Mouse (Mus musculus) lung, adult 18-20 months (tissue): Measurements from ENCODE around the gene Tex12.
A peak's percentile ranks its signal among the peaks of the same experiment; 100 is the strongest.

Source experiments
- DNase-seq, 2 experiments: peaks; one replicate each; pipeline ENCODE4 v3.0.0; 2022; ENCODE audit warnings: mixed read lengths in 2 of 2

The Tex12 gene

DNA sequence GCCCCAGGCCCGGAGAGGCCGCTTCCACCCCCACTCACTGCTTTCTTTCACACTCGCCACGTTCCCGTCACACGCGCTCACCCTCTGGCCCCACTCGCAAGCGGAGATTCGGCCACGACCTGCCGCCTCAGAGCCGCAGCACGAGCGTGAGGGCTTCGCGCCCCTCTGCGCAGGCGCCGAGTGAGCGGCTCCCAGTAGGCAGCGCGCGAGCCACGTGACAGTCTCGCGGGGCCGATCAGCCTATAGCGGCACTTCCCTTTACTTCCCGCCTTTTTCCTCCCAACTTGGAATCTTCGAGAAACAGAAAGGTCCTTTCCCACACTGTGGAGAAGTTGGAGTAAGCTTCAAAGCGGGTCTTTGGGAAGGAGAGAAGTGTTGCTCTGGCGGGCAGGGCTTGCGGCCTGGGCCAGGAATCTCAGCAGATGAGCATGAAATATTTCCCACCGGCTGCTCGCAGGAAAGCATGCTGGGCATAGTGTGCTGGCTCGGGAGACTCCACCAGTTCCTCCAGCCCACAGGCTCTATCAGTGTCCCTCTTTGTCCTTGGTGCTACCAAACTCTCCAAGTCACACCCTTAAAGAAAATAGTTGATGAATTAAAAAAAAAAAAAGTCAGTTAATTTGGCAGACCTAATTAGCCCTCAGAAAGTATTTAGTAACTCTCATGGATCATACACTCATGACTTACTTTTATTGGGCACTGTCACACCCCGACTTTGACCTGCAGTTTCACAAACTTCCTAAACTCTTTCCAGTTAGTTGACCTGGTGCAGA, at the start of gene Tex12:
Gene Tex12, minus strand, starts transcription at position 181 of the 773 bp plus-strand sequence.
- no peak for DNase-seq

DNA sequence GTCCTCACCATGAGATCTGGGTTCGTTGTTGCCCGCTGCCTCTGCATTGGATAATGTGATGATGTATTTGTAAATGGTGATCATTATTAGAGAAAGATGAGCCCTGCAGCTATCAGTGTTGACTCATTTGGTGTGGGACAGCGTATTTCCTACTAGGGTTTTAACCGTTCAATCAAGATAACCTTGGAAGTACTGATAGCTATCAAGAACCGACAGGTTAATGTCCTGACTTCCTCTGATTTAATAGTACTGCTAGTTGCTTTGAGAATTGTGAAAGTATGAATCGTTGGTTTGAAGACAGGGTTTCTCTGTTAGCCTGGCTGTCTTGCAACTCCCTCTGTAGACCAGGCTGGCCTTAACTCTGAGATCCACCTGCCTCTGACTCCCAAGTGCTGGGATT, 43.2 kb upstream of the Tex12 start:
- no peak for DNase-seq

DNA sequence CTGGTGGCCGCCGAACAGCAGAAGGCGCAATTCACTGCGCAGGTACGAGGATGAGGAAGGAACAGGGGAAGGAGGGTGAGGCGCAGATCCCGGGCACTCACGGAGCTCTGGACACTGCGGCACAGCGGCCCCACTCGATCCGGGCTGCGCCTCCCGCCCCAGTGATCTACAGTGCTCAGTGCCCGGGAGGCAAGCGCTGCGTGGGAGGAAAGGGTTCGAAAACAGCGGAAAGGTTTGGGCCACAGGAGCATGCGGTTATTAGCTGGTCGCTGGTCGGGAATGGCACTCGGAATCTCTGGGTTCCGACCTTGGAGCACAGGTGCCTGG, 42.8 kb upstream of the Tex12 start:
- DNase-seq, result no peak

DNA sequence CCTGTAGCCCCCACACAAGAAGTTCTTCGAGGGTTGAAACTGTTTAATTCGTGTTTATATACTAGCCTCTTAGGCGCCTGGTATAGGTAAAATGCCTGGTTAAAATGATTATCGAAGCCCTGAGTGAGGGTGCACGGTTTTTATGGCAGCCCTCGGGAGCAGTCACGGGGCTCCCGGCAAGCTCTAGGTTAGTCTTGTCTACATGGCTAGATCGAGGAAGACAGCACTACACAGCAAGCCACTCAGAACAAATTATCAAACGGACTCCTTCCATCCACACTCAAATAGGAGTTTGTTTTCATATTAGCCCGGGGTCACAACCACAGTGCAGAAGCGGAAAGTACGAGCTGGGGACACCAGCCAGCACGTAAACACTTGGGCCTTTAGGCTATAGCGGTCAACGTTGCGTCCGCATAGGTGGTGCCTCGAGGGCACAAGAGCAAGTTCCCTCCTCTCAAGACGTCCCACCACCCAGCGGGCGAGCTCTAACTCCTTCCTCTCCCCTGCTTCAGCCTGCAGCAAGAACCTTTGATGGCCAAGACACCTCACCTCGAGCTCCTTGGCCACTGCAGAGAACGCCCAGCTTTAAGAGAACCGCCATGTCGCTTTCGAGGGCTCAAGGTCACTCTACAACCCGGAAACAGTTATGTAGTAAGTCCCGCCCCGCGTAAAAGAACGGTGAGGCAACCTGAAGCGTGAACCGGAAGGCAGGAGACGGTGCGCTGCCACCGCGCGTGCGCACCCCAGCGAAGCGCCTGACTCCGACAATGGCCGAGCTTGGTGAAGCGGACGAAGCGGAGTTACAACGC, 42.3 kb upstream of the Tex12 start, which contains the start of the genes Sdhd and Timm8b:
Gene Sdhd, minus strand, starts transcription at position 624 of the 809 bp plus-strand sequence.
Gene Timm8b, plus strand, starts transcription at position 722 of the 809 bp plus-strand sequence.
- DNase-seq, result peak; percentile 94 to 96

DNA sequence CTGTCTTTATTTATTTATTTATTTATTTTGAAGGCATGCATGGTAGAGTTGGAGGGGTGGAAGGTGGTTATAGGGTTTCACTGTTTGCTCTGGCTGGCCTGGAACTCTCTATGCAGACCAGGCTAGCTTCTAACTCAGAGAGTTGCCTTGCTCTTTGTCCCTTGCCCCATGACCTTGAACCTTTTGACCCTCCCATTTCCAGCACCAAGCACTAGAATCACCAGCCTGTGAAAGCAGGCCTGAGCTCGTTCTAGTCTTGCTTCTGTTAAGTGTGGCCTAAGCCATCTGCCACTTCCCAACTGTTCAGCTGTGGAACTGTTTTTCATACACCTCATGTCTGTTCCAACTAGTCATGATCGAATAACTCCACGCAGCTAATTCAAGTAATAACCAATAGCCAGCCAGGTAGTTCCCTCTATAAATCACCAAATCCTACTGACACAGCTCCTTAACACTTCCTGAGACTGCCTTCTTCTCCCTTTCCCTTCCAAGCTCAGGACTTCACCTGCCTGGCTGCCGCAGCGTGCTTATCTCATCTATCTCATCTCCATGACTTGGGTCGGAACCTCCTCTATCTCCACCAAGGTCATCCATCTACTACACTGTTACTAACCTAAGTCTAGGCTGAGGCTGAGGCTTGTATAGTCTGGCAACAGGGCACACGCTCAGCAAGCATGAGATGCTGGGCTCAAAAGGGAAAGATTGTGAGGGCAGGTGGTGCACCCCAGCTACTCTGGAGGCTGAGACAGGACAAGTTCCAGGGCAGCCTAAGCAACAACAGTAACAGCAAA, 41.1 kb upstream of the Tex12 start:
- no peak for DNase-seq

DNA sequence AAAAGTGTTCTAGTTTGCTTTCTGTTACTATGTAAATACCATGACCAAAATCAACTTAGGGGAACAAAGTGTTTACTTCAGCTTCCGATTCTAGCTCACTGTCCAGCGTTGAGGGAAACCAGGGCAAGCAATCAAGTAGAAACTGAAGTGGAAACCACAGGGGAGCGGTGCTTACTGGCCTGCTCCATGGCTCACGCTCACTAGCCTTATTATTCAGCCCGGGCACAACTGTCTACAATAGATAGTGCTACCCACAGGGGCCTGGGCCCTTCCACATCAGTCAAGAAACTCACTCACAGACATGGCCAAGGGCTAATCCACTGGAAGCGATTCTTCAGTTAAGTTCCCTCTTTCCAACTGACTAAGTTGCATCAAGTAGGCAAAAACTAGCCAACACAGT, 40.4 kb upstream of the Tex12 start:
- DNase-seq, result no peak

DNA sequence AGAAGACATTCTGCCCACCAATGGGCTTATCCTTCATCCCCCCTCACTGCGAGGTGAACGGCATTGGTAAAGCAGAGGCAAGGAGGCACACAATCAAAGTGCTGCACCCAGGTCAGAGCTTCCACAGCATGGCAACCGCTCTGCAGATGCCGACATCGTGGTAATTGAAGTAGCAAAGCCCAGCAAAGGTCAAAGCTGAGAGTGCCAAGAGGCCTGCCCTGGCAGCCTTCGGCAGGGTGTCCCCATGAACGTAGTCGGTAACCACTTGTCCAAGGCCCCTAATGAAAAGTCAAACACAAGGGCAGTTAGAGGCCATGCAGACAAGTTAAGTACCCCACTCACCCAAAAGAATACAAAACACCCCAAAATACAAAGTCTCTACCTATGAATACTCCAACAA, 35.8 kb upstream of the Tex12 start:
- peak in 1 of 2 experiments; percentile 13 for DNase-seq

DNA sequence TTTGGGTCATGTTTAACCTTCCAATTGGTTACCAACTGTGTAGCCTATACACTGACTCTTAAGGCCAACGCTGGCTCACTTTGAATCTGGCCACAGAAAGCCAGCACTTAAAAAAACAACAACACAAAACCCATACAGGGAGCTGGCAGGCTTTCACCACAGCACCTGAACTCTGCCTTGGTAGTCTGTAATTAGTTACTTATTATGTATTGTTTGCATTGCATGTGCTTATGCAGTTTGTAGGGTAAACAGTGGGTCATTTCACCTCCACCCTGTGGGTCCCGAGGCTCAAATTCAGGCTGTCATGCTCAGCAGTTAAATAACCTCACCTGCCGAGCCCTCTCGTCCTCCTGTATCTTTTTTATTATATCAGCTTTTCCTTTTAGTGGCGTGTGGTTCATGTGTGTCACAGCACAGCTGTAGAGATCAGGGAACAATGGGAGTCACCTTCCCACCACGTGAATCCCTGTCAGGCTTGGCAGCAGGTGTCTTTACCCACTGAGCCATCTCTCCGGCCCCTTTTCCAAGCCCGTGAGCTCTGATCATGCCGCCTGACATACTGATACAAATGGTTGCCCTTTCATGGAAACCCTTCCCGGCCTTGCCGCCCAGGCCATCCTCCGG, 33.8 kb upstream of the Tex12 start:
- DNase-seq, result peak; percentile 8 to 22

DNA sequence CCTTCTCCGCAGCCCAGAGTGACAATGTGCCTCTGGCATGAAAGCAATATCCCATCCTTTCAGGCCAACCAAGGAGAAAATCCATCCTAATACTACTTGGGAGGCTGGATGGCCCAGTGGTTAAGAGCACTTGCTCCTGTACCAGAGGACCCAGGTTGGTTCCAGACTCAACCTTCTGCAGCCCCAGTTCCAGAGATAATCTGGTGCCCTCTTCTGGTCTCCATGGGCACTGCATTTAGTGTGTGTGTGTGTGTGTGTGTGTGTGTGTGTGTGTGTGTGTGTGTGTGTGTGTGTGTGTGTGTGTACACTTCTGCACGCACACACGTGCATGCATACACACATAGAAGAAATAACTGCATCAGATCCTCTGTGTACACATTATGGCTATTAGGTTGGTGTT, 32.4 kb upstream of the Tex12 start:
- peak in 1 of 2 experiments; percentile 18 for DNase-seq

DNA sequence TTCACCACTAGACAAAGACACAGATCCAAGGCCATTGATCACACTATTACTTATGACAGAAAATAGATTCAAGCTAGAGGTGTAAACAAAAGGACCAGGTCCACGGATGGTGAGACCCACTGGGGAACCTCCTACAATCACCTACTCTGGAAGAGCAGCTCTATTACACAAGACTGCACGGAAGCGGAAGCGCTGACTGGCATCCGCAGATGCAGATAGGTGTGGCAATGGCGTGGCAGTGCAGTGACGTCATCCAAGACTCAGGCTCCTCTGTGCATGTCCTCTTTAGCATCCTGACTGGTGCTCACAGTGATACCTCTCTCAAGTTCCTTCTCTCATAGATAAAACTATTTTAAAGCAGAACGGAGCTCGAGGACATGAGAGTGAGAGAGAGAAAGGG, 31.8 kb upstream of the Tex12 start:
- peak in 1 of 2 experiments; percentile 20 for DNase-seq

DNA sequence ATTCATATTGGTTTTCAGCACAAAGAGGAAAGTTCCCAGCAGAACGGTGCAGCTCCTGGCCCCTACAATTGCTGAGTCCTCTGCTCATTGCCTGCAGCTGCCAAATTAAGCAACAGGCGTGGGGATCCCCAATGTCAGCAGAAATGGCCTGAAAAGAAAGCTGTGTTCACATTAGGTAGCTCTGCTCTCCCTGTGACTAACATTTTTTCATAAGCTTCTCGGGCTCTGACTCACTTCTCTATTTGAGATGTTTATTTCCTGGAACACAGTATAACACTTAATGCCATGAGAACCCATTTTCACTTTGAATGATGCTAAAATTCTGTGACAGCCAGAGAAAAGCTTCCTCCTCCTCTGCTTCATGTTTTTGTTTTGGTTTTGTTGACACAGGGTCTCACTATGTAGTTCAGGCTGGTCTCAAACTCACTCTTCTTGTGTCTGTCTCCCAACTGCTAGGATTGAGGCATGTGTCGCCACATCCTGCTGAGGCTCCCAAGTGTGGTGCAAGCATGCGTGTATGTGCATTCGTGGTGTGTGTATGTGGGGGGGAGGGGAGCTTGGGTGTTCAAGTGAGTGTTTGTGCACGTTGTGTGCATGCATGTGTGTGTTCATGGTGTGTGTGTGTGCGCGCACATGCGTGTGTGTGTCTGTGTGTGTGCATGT, 29.9 kb upstream of the Tex12 start:
- peak in 1 of 2 experiments; percentile 14 for DNase-seq

DNA sequence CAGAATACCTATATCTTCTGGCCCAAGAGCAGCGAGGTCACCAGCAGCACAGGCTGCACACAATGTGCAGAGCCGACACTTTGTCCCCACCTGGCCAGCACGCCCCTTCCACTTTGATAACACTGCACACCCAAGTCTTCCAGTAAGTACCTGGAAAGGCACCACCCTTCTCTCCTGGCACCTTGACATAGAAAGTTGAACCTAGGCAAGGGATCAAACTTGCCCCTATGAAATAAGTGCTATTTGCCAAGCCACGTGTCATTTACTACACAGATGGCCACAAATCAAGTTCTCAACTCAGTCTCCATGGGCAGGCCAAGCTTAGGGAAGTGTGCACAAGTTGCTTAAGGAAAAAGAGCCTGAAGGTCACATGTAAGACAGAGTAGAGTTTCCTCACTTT, 25.8 kb upstream of the Tex12 start:
- no peak for DNase-seq

DNA sequence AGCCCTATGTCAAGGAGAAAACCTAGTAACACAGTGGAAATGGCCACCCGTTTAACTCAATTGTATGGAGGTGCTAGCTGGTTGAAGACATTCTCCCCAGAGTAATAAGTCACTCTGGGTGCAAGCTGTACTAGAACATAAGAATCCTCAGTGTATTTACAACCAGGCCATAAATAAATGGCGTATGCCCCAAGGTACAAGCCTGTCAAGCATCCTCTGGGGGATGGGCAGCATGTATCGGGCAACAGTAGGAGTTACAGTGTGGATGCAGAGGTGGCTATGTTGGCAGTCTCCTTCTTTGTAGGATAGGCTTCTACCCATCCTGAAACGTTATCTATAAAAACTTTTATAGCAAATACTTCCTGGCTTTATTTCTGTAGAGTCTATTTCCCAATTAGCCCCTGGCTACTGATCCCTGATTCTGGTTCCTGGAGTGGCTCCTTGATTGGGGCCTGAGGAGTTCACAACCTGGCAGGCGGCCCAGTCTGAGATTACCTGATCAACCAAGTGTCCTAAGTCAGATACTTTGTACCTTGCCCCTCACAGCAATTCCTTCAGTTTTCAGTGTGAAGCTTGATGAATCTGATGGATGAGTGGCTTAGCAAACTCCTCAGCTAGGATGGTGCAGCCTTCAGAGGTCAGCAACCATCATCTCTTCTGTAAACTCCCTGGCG, 24.2 kb upstream of the Tex12 start:
- DNase-seq, result no peak

DNA sequence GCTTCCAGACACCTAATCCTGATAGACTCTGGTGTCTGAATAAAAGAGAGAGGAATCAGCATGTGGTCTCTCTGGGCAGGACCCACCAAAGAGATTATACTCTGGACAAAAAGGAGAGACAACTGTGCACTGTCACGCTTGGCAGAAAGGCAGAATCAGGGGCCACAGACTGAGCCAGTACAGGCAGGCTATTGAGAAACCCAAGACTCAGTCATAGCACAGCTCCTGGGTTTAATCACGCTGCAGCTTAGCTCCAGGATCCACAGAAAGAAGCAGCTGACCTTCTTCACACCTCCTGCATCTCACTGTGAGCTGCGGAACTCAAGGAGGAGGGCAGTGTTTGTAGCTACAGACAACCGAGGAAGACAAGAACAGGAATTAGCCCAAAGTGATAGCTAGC, 19.2 kb upstream of the Tex12 start:
- no peak for DNase-seq

DNA sequence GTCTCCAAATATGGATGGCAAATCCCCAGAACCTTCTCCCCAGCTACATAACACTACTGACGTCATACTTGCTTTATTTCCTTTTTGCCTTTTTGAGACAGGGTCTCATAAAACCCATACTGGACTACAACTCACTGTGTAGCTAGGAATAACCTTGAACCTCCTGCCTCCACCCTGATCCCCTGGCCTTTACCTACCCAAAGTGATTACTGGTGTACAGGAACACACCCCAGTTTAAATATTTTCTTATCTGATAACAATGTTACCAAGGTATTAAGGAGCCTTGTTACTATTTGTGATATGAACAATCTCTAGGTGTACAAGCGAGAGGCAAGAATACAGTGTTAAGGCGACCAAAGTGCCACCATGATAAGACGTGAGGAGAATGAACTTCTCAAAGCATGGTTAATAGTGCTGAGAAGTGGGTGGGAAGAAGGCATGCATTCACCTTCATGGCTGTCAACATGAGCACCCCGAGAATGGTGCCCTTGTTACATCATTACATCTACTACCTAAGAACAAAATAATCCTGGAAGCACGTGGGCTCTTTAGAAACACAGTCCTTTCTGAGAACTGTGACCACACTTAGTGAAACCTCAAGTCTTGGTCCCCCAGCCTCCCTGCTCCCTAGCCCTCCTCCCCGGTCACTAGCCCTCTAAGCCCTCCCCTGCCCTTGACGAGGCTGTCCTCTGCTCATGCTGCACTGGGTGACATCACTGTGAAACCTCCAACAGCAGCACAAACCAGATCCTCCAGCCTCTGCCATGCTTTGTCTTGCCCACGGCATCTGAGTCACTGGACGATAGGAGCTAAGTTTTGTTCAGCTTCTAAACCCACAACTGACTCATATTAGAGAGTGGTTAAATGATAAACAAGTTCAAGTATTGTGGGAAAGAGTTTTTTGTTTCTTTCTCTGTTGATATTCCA, 8.7 kb upstream of the Tex12 start:
- peak in 1 of 2 experiments; percentile 14 for DNase-seq

DNA sequence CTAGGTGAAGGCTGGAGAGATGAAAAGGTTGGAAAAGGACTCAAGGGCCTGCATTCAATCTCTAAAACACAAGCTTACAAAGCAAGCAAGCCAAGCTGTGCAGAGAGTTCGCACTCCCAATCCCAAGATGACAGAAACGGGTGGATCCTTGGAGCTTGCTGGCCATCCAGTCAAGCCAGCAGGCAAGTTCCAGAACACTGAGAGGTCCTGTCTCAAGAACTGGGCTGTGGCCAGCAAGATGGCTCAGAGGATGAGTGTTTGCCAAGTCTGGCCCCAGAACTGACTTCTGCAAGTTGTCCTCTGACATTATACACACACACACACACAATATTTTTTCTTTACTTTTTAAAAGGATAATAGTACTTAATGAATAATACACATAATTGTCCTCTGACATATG, 6.8 kb upstream of the Tex12 start:
- no peak for DNase-seq

DNA sequence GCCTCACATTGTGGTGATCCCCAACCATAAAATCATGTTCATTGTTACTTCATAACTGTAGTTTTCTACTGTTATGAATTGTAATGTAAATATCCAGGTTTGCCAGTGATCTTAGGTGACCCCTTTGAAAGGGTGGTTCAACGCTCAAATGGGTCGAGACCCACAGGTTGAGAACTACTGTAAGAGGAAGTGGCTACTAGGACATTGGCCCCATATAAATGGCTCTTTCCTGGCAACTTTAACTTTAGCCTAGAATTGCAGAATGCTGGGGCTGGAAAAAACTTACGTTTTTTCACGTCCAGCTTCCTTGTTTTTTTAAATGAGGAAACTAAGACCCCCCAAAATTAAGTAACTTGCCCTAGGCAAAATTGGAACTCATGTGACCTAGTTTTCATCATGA, 6.2 kb upstream of the Tex12 start:
- DNase-seq, result no peak

DNA sequence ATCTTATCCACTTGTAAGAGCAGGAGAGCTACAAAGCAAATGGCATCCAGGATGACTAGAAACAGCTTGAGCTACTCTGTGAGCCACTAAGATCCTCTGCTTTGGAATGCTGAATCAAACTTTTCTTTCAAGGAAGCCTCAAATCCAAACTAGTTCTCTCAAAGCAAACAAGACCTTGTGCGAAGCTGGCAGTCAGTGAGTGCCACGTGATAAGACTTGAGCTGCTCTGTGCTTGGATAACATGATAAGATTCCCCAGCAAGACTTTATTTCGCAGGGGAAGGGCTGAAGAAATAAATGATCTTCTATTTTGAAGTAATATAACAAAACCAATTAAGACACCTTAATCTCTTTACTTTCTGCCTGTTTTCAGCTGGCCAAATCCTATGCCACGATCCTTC, 4.8 kb upstream of the Tex12 start:
- no peak for DNase-seq

DNA sequence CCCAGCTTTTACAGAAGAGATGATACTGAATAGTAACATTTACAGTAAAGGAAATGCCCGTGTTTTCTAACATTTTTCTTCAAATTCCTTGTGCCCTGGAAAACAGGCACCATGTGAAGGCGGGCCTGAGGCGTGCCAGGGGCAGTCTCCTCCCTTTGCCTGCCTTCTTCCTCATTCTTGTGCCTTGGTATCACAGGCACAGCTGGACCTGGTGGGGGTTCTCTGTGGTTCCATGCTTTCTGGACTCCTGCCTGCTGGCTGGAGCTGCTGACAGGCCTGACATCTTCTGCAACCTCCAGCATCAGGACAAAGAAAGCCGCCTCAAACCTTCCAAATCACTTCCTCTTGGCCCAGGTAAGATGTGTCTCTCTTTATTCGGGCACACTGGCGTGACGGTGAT, 4.0 kb upstream of the Tex12 start:
- DNase-seq, result peak; percentile 50 to 53

DNA sequence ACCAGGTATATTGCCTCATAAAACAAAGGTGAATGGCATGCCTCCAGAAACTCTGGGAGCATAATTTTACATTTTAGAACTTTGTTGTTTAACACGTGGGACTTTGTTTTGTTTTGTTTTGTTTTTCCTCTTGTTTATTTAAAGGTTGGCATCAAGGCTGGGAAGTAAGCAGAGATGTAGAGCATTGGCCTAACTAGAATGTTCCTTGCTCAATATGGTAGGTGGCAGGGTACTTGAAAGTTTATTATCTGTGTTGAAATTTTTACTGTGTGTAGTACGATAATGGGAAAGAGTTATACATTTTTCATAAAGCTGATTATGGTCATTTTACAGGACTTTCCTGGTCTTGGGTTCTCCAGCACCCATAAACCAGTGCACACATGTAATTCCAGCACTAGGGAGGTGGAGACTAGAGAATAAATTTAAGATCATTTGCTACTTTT, 814 bp upstream of the Tex12 start:
- DNase-seq, result no peak

DNA sequence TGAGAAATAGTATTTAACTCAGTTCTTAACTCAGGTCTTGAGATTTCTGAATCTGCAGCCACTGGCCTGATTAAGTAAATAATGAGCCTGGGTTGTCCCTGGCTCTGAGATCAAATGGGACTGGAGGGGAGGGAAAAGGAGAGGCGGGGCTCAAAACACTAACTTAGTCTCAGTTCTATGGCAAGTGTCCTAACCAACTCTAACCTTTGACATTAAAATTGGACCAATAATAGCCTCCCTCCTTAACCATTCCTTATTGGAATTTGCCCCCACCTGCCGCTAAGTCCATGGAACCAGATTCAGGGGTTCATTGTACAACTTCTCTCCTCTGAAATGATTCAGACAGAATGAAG, 6.1 kb downstream of the Tex12 start, which contains the start of gene Bco2:
Gene Bco2, minus strand, starts transcription at position 88 of the 353 bp plus-strand sequence.
- DNase-seq, result no peak
